In genomic region chr13:64429328-64429727, GRCm38 (mm10) we compare ENCODE assay signal across 16 mouse cellular contexts. TPM values are rescaled to one million over a fixed set of nuclear protein-coding genes. Genes with fewer than 3 reads are reported as not detected.
DNase-seq lines count a peak whose midpoint lies in the region; ATAC-seq and TF ChIP-seq lines count a peak whose summit lies in the region.
"Had no signal": no experiment of that assay in that cellular context is flagged by ENCODE, and none has a peak within 500 bp of the region (broad histone marks: within the 10 kb centered on the region; RNA-seq: fewer than 3 reads in every experiment).

No protein-coding gene starts in this region.

- no peak for ATAC-seq in hindbrain, embryonic 14.5 days (ENCODE audit: low FRiP score)
- ATAC-seq in hindbrain, embryonic 16.5 days = no peak
- no peak for ATAC-seq in midbrain, embryonic 14.5 days (ENCODE audit: low FRiP score, low TSS enrichment)
- no peak for ATAC-seq in midbrain, embryonic 13.5 days
- peak; percentile 30 for ATAC-seq in megakaryocyte progenitor cell, adult 5-6 weeks (replicated peaks; ENCODE audit: poor library complexity)
- ATAC-seq: midbrain, embryonic 16.5 days; Patski had no signal

- H3K4me2 ChIP-seq in hindbrain, embryonic 14.5 days (replicated peaks) = no peak overlapping the region
- H3K4me2 ChIP-seq in hindbrain, embryonic 16.5 days (ENCODE audit: low read length) = no peak overlapping the region
- no peak overlapping the region for H3K4me2 ChIP-seq in midbrain, embryonic 14.5 days (ENCODE audit: low read length)
- no peak overlapping the region for H3K4me2 ChIP-seq in midbrain, embryonic 13.5 days (replicated peaks)
- H3K4me2 ChIP-seq: embryonic facial prominence, embryonic 15.5 days; hindbrain, embryonic 13.5 days had no signal

- DNase-seq in hindbrain, embryonic 14.5 days (ENCODE audit: low spot score) = peak; percentile 57
- DNase-seq in midbrain, embryonic 14.5 days = peak; percentile 55
- no peak for DNase-seq in ES-E14 (ENCODE audit: low read depth, low spot score)
- no peak for DNase-seq in right cerebral cortex, adult 2 months (ENCODE audit: low spot score in 2 of 2)
- DNase-seq: adrenal gland, postnatal 36 days; cerebellum, adult 8-10 months; lung, postnatal 10 days; thymus, adult 2 months had no signal

- H3K9ac ChIP-seq in hindbrain, embryonic 14.5 days = no peak overlapping the region
- H3K9ac ChIP-seq in hindbrain, embryonic 16.5 days (ENCODE audit: low read depth, low read length) = no peak overlapping the region
- no peak overlapping the region for H3K9ac ChIP-seq in midbrain, embryonic 14.5 days (replicated peaks; ENCODE audit: low read length)
- no peak overlapping the region for H3K9ac ChIP-seq in midbrain, embryonic 13.5 days (replicated peaks)
- no peak overlapping the region for H3K9ac ChIP-seq in ES-E14 (ENCODE audit: insufficient read depth, low read depth, low read length, poor library complexity, severe bottlenecking)
- H3K9ac ChIP-seq: embryonic facial prominence, embryonic 15.5 days; hindbrain, embryonic 13.5 days had no signal

- H3K27me3 ChIP-seq in hindbrain, embryonic 14.5 days (ENCODE audit: control insufficient read depth, insufficient read depth, low read length) = no peaks in the 10 kb centered on the region
- no peaks in the 10 kb centered on the region for H3K27me3 ChIP-seq in hindbrain, embryonic 16.5 days (replicated peaks; ENCODE audit: control insufficient read depth, insufficient read depth, low read length)
- H3K27me3 ChIP-seq in midbrain, embryonic 14.5 days (ENCODE audit: control insufficient read depth, insufficient read depth, low read length) = no peaks in the 10 kb centered on the region
- no peaks in the 10 kb centered on the region for H3K27me3 ChIP-seq in midbrain, embryonic 13.5 days
- H3K27me3 ChIP-seq: embryonic facial prominence, embryonic 15.5 days; hindbrain, embryonic 13.5 days; Patski had no signal

- in situ Hi-C loops in ES-E14 (cut with MboI; ENCODE audit: low sequenced_read_pairs in 2 of 2, unreplicated experiment in 2 of 2) = no loop called here

- no peaks in the 10 kb centered on the region for H3K36me3 ChIP-seq in hindbrain, embryonic 14.5 days (replicated peaks; ENCODE audit: control insufficient read depth, insufficient read depth)
- H3K36me3 ChIP-seq in hindbrain, embryonic 16.5 days (ENCODE audit: control insufficient read depth, insufficient read depth, low read length) = no peaks in the 10 kb centered on the region
- no peaks in the 10 kb centered on the region for H3K36me3 ChIP-seq in midbrain, embryonic 14.5 days (ENCODE audit: control insufficient read depth, insufficient read depth, low read length)
- H3K36me3 ChIP-seq in midbrain, embryonic 13.5 days = no peaks in the 10 kb centered on the region
- no peaks in the 10 kb centered on the region for H3K36me3 ChIP-seq in ES-E14 (ENCODE audit: control insufficient read depth, insufficient read depth, low read length, poor library complexity, severe bottlenecking)
- H3K36me3 ChIP-seq: embryonic facial prominence, embryonic 15.5 days; heart, embryonic 10.5 days; hindbrain, embryonic 13.5 days had no signal

- WGBS in hindbrain, embryonic 14.5 days = 14% methylated on average over 1 of the region's 1 CpGs
- 8% methylated on average over 1 of the region's 1 CpGs for WGBS in hindbrain, embryonic 16.5 days
- 10% methylated on average over 1 of the region's 1 CpGs for WGBS in midbrain, embryonic 14.5 days
- WGBS in midbrain, embryonic 13.5 days = 13% methylated on average over 1 of the region's 1 CpGs

- H3K9me3 ChIP-seq in hindbrain, embryonic 14.5 days (ENCODE audit: control insufficient read depth, low read length) = no peaks in the 10 kb centered on the region
- H3K9me3 ChIP-seq in hindbrain, embryonic 16.5 days (ENCODE audit: control insufficient read depth, low read length) = no peaks in the 10 kb centered on the region
- no peaks in the 10 kb centered on the region for H3K9me3 ChIP-seq in midbrain, embryonic 14.5 days (ENCODE audit: control insufficient read depth, low read length)
- no peaks in the 10 kb centered on the region for H3K9me3 ChIP-seq in midbrain, embryonic 13.5 days
- no peaks in the 10 kb centered on the region for H3K9me3 ChIP-seq in ES-E14 (ENCODE audit: control insufficient read depth, insufficient read depth, low read depth, low read length)
- H3K9me3 ChIP-seq: embryonic facial prominence, embryonic 15.5 days; heart, embryonic 10.5 days; hindbrain, embryonic 13.5 days had no signal

- H3K4me3 ChIP-seq in hindbrain, embryonic 14.5 days (replicated peaks; ENCODE audit: low read length) = no peak overlapping the region
- no peak overlapping the region for H3K4me3 ChIP-seq in hindbrain, embryonic 16.5 days (ENCODE audit: low read length)
- no peak overlapping the region for H3K4me3 ChIP-seq in midbrain, embryonic 14.5 days (replicated peaks; ENCODE audit: low read depth, low read length)
- no peak overlapping the region for H3K4me3 ChIP-seq in midbrain, embryonic 13.5 days (replicated peaks)
- no peak overlapping the region for H3K4me3 ChIP-seq in ES-E14 (ENCODE audit: insufficient read depth in 1 of 2, low read depth in 1 of 2, low read length in 2 of 2, poor library complexity in 1 of 2, severe bottlenecking in 1 of 2)
- H3K4me3 ChIP-seq: embryonic facial prominence, embryonic 15.5 days; heart, embryonic 10.5 days; hindbrain, embryonic 13.5 days had no signal

- peaks cover 4% of the 10 kb centered on the region; the same call in 1 of the 2 replicates for H3K4me1 ChIP-seq in hindbrain, embryonic 14.5 days (replicated peaks; ENCODE audit: control insufficient read depth, insufficient read depth, low read length)
- H3K4me1 ChIP-seq in hindbrain, embryonic 16.5 days (ENCODE audit: control insufficient read depth, insufficient read depth, low read depth, low read length) = peaks cover 8% of the 10 kb centered on the region
- peaks cover 7% of the 10 kb centered on the region; the same call in 1 of the 2 replicates for H3K4me1 ChIP-seq in midbrain, embryonic 14.5 days (ENCODE audit: control insufficient read depth, insufficient read depth, low read length)
- H3K4me1 ChIP-seq in midbrain, embryonic 13.5 days (replicated peaks) = peaks cover 10% of the 10 kb centered on the region
- no peaks in the 10 kb centered on the region for H3K4me1 ChIP-seq in ES-E14 (ENCODE audit: control insufficient read depth in 2 of 2, insufficient read depth in 2 of 2, low read length in 2 of 2, poor library complexity in 1 of 2)

- no peak overlapping the region for H3K27ac ChIP-seq in hindbrain, embryonic 14.5 days
- H3K27ac ChIP-seq in hindbrain, embryonic 16.5 days (ENCODE audit: low read depth, low read length) = no peak overlapping the region
- no peak overlapping the region for H3K27ac ChIP-seq in midbrain, embryonic 14.5 days (replicated peaks; ENCODE audit: low read depth, low read length)
- no peak overlapping the region for H3K27ac ChIP-seq in midbrain, embryonic 13.5 days
- no peak overlapping the region for H3K27ac ChIP-seq in ES-E14 (ENCODE audit: insufficient read depth, low read depth, low read length, poor library complexity, severe bottlenecking)
- H3K27ac ChIP-seq: embryonic facial prominence, embryonic 15.5 days; heart, embryonic 10.5 days; hindbrain, embryonic 13.5 days had no signal

TF ChIP-seq in ES-E14, 5 proteins besides CTCF, POLR2A, EP300 and RAD21:
- TF ChIP-seq ZNF384 (IDR thresholded peaks at IDR 0.05; ENCODE audit: low read depth, low read length) (peak; percentile 52; the same call in 1 of the 2 replicates), CHD2 (IDR thresholded peaks at IDR 0.05; ENCODE audit: low read depth, low read length) (no peak), HCFC1 (IDR thresholded peaks at IDR 0.05; ENCODE audit: borderline replicate concordance, insufficient read depth, low read length) (no peak), MAFK (IDR thresholded peaks at IDR 0.05; ENCODE audit: insufficient read depth, low read depth, low read length) (no peak), ZC3H11A (IDR thresholded peaks at IDR 0.05; ENCODE audit: borderline replicate concordance, low read depth, low read length) (no peak)
TF ChIP-seq in ES-E14: peak in this region for 1.

RNA-seq across cellular contexts. Expression of gene Cdk20, which starts 2.8 kb away (rescaled TPM):
- 20.8 and 22.5 TPM in 2 replicates for polyA plus RNA-seq in hindbrain, embryonic 14.5 days (2014; fragmentation: Nextera tagmentation; extraction: Ambion mirVana)
- polyA plus RNA-seq in hindbrain, embryonic 16.5 days (2015; fragmentation: Nextera tagmentation; extraction: Ambion mirVana) = 26.6 and 27.3 TPM in 2 replicates
- polyA plus RNA-seq in midbrain, embryonic 14.5 days (2014; fragmentation: Nextera tagmentation; extraction: Ambion mirVana) = 20.2 and 22.0 TPM in 2 replicates
- polyA plus RNA-seq in midbrain, embryonic 13.5 days (2015; fragmentation: Nextera tagmentation; extraction: Ambion mirVana) = 16.6 and 19.4 TPM in 2 replicates
- total RNA-seq in ES-E14 (2012; rRNA removed) = 6.0 and 6.1 TPM in 2 replicates
- total RNA-seq in megakaryocyte progenitor cell, adult 5-6 weeks (2015) = 0.44 and 3.3 TPM in 2 replicates
- 1.7 and 2.7 TPM in 2 replicates for total RNA-seq in megakaryocyte progenitor cell, adult 5-6 weeks (2017)

RNA-seq across cellular contexts. Expression of gene Ctsl, which starts 58.6 kb away (rescaled TPM):
- 168 and 171 TPM in 2 replicates for polyA plus RNA-seq in hindbrain, embryonic 14.5 days (2014; fragmentation: Nextera tagmentation; extraction: Ambion mirVana)
- polyA plus RNA-seq in hindbrain, embryonic 16.5 days (2015; fragmentation: Nextera tagmentation; extraction: Ambion mirVana) = 185 and 197 TPM in 2 replicates
- 117 and 130 TPM in 2 replicates for polyA plus RNA-seq in midbrain, embryonic 14.5 days (2014; fragmentation: Nextera tagmentation; extraction: Ambion mirVana)
- polyA plus RNA-seq in midbrain, embryonic 13.5 days (2015; fragmentation: Nextera tagmentation; extraction: Ambion mirVana) = 104 TPM in 2 replicates
- total RNA-seq in ES-E14 (2012; rRNA removed) = 322 and 326 TPM in 2 replicates
- 30.9 and 31.8 TPM in 2 replicates for total RNA-seq in megakaryocyte progenitor cell, adult 5-6 weeks (2015)
- 35.4 and 40.8 TPM in 2 replicates for total RNA-seq in megakaryocyte progenitor cell, adult 5-6 weeks (2017)

Comparison
In these comparisons a context has a peak if more than half of its experiments do, and no peak if none do; other contexts are left out.
1. DNase-seq: peak in hindbrain, embryonic 14.5 days (single experiment) and midbrain, embryonic 14.5 days (single experiment); none in ES-E14 (single experiment) and right cerebral cortex, adult 2 months (0 of 2).